Mouse (Mus musculus): ENCODE data around the gene Lpin1. TPM values are rescaled to one million over a fixed set of nuclear protein-coding genes. Genes with fewer than 3 reads are reported as not detected.

Gene Lpin1
- total RNA-seq, 1 experiment from 2014 or later, result 53.1 TPM

DNA sequence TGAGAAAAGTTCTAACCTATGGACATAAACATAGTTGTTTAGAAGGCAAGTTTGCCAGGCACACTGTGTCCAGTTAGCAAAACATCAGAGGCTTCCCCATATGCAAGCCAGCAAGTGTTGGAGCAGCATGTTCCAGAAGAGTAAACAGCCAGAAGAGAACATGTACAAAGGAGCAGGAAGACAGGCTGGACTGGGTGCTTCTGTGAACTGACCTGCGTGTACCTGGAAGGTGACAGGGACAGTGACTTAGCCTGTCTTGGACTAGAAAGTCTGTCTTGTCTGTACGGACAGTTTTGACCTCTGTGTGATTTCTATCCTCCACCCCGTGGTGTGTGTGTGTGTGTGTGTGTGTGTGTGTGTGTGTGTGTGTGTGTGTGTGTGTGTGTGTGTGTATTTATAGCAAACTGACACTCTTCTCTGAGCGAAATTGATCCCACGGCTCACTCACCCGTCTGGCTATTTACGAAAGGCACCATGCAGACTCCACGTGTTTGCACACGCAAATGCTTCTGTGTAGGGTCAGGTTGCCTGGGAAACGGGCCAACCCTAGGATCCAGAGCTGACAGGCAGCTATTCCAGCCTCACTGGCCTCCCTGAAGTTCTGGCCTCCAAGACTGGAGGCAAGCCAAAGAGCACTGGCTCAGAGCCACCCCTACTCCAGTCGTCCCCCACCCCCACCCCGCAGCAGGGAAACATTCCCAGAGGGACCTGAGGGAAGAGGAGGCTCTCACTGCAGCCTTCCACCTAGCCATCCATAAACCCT is 7.9 kb upstream of the Lpin1 start:
- DNase-seq, result peak; percentile 82

DNA sequence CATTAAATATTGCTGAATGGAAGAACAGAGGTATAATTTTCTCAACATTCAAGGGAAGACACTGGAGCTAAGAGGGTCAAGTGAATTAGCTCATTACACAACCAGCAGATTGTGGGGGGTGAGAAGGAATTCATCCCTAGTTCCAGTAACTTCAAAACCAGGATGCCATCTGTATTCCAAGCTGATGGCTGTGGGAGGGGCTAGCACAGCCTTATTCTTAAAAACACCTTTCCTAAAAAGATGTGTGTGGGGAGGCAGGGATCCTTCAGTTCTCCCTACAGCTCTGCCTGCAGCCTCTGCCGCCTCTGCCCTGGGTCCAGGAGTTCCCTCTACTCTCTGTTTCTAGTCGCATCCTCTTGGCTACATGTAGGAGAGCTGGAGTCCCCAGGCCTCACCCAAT is 5.0 kb upstream of the Lpin1 start:
- DNase-seq, result no peak

DNA sequence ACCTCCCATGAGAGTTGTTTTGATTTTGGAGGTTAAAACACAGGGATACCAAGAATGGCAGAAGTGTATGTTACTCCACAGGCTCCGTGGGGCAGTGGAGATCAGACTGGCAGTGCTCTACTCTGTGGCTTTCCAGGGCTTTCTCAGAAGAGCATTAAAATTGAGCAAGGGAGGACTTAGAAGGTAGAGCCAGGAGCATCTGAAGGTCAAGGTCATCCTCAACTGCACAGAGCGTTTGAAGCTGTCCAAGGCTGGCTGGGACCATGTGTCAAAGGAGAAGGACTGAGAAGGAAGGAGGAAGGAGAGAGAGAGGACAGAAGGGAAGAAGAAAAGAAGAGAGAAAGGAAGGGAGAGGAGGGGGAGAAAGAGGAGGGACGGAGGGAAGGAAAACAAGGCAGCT is 3.8 kb upstream of the Lpin1 start:
- DNase-seq, result no peak

DNA sequence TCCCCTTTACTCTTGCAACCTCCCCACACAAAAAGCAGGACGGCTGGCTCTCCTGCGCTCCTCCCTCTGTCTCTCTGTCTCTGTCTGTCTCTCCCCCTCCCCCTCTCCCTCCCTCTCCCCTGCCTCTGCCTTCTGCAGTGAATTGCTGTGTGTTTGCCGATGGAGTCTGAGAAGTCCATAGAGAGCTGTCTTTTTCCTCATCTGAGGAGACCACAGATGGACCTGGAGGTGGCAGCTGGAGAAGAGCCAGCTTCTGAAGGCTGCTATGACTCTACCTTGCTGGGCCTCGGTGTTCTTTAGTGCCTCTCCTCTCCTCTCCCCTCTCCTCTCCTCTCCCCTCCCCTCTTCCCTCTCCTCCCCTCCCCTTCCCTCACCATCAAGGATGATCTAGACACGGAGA is 5.1 kb downstream of the Lpin1 start:
- DNase-seq, result no peak

DNA sequence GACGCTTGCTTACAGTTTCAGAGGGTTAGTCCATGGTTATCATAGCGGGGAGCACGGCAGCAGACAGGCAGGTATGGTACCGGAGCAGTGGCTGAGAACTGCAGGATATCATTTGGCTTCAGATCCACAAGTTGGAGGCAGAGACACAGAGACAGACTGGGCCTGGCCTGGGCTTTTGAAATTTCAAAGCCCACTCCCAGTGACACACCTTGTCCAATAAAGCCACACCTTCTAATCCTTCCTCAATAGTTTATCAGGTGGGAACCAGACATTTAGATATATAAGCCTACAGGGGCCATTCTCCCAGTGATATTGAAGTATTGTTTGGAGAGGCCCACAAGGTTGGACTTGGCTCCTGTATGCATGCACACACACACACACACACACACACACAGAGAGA is 8.5 kb downstream of the Lpin1 start:
- DNase-seq, result no peak

DNA sequence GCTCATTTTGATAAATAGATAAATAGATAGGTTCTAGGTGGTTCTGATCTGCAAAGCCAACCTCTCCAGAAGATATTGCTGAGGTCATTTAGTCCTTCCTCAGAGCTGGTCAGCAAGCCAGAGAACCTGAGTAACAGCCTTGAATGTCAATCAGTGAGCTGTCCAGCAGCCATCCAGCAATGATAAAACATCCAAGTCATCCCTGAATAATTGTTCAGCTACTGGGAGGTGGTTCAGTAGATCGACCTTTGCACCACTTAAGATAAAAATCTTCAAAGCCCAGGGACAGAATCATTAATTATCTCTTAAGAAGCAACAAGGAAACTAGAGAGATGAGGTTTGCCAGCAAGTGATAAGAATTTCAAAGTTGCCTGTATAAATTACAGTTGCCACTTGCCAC is 10.4 kb downstream of the Lpin1 start:
- no peak for DNase-seq

DNA sequence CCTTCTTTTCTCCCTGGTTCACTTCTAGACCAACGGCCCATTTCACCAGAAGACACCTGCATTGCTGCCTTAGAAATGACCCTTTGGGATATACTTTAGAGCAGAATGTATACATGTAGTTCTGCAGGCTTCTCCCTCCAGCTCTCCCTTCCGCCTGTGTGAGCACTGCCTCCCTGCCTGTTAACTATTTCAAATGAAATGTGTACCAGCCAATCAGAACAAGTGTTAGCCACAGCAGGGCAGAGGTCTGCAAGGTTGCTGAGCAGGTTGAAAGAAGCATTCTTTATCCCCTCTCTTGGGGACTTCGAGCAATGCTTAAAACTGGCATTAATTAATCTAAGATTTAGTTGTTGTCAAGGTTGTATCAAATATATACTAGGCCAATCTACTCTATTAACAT is 11.4 kb downstream of the Lpin1 start:
- DNase-seq, result no peak

DNA sequence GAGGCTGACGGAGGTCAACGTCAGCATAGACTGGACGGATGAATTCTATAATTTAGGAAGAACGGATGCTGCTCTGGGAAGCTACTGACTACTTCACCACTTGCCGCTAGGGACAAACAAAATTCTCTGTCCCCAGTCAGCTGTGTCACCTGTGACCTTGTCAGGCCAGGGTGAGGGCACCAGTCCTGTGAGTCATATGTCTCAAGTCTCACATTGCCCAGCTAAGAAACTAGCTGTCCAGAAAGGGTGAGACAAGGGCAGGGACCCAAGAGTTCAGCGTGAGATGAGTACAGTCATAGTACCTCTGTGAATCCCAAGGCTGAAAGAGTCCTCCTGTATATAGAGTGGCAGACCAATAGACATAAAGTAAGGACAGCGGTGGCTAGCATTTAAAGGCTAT is 17.0 kb downstream of the Lpin1 start:
- no peak for DNase-seq

DNA sequence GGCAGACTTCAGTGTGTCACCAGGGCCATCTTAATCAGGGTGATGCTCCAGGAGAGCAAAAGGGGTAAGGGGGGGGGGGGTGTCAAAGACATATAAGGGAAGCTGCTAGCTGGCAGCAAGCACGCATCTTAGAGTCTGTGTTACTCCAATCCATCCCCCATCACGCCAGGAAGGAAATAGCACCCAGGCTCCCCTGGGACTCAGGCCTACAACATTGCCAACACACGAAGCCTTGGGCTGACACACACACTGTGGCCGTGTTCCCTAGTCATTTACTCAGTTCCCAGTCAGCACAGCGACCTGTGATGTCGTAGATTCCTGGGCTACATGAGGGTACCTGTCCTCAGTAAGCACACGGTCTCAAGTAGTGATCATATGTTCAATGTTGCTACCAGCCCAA is 17.8 kb downstream of the Lpin1 start:
- no peak for DNase-seq

DNA sequence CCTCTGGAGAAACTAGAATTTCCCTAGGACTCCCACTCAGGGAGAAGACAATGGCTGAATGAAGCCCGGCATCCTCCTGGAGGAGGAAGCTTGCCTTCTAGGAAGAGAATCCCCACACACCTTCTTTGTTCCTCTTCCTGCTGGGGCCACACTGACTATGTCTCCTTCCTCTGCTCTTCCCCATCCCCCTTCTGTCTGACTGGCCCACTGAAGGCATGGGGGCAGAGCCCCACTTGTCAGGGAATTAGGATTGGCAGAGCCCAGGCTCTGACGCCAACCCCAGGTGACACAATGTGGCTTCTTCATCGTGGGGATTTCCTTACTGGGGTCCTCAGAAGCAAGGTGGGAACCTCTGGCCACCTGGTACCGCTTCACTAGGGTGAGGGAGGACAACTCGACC is 18.3 kb downstream of the Lpin1 start:
- DNase-seq, result no peak

DNA sequence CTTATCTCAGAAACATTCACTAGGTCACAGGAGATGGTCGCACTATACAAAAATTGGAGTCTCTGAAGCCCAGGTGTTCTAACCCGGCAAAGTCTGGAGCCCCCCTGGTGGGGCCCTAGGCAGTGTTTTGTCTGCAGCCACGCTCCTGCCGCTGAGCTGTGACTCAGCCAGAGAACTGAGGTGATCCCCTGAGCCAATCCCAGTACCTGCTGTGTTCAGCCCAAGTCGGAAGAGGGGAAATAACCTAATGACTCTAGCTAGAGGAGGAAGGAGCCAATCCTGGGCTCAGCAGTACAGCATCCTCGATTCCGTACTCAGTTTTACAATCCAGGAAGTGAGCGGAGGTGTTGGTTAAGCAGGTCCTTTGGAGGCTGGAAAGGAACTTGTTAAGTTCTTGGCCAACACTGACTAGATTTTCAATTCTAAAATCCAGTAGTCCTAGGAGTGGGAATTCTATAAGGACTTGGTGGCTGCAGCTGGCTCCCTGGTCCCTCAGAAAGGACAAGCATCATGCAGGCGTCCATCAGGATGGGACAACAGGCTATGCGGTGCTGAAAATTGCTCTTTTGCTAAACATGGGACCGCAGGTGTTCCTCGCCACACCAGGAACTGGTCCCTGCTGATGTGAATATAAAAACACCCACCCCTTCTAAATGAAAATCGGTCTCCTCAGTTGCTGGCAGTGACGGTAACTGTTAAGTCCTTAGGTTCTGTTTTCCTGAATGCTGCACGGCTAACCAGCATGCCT is 19.1 kb downstream of the Lpin1 start:
- DNase-seq, result peak; percentile 87

DNA sequence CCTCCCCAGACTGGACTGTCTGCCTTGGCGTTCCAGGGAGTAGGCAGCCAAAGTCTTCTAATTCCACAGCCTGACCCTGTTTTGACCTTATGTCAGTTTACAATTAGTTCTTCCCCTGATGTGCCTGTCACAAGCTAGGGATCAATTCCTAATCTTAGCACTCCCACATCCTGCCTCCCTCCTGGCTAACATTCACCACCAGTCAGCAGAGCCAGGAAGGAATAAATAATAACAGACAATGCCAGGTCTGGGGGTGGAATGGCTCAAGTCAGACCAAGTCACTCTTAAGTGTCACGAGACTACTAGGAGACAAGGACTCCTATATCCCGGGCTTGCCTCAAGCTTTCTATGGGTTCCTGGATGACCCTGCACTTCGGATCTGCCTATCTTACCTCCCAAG is 20.8 kb downstream of the Lpin1 start:
- DNase-seq, result no peak

DNA sequence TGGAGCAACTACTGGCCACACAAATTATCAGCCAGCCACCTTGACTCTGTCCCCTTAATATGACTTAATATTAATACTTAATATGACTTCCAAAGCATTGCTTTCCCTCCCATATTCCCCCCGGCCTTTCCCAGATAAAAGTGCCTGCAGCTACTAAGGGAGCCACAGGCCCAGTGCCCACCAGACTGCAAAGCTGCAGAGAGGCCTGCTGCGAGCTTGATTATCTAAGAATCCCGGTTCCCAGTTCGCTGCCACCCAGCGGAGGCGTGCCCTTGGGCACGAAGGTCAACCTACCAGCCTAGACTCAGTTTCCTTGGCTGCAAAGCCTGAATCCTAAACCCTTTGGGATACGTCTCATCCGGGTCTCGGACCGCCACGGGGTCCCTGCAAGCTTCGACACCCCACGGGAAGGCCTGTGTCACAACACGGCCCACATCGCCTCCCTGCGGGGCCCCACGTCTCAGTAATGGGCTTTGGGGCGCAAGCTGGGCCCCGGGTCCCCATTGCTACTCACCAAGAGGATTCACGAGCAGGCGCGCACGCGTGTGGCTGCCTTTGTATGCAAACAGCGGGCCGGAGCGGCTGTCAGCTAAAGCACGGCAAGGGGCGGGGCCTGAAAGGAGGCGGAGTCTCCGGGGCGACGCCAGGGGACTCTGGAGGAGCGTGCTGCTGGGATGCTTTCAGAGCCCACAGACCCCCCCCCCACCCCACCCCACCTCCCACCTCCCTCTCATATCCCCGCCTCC is 21.4 kb downstream of the Lpin1 start:
- DNase-seq, result peak; percentile 94

DNA sequence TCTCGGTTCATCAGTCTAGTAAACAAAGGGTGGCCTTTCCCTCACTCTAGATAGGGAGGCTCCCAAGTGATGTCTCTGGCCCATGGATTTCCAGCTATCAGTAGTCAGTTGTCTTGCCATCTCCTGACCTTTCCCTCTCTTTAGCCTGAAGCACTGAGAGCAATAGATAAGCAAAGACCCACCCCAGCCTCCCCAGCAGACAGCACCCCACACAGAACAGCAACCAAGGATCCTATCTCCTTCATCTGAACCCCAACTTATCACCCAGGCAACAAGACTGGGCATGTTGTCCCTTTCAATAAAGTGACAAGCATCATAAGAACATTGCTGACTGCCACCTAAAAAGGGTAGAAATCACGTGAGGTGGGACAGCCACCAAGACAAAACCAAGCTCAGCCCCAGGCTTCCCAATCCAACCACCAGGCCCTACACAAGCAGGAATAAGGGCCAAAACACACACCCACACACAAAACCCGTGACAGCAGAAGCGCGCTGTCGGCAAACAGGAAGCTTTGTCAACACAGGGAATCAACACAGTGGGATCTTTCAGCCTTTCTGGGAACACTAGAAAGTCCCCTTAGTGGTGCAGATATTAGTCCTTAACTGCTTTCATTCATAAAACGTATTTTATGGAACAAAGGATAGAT is 22.2 kb downstream of the Lpin1 start:
- DNase-seq, result no peak

DNA sequence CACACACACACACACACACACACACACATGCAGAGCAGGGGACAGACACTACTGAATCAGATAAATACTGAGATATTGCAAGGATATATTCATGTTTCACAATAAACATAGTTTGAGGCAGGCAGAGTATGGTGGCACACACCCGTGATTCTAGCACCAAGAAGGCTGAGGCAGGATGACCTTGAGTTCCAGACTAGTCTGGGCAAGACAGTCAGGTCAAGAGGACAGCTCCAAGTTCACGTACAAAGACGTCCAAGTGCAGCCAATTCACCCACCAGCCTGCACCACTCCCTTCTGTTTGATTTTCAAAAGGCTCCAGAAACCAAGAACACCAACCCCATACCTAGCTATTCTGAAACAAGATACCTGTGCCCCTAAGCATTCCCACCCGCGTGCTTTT is 23.0 kb downstream of the Lpin1 start:
- DNase-seq, result no peak

DNA sequence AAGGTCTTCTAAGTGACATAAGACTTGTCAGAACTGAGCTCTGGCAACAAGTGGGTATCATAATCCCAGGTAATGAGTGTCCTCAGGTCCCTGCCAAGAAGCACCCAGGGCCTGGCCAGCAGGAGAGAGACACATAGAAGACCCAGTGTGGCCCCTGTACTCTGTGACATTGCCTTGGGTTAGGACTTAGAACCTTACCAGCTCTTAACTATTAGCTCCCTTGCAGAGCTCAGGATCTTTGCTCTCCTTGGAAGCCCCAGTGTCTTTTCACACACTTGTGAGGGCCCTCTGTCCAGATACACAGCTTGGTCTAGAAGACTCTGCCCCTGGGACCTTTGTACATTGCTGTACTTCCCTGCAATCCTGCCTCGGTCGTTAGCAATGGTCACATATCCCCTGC is 23.7 kb downstream of the Lpin1 start:
- no peak for DNase-seq

DNA sequence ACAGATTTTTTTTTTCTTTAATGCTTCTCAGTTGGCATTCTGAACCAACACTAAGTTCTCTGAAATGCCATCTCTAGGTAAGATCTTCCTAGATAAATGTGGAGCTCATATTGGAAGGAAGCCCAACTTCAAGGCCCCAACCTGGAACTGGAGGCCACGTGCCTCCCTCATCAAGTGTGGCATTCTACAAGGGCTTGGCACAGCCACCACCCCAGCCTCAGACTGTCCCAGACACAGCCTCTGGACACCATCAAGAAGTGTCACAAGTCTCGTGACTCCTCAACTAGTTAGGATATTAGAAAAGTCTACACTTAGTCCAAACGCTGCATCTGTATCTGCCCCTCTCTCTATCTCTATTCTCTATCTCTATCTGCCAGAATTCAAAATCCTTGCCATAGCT is 25.8 kb downstream of the Lpin1 start:
- DNase-seq, result no peak

DNA sequence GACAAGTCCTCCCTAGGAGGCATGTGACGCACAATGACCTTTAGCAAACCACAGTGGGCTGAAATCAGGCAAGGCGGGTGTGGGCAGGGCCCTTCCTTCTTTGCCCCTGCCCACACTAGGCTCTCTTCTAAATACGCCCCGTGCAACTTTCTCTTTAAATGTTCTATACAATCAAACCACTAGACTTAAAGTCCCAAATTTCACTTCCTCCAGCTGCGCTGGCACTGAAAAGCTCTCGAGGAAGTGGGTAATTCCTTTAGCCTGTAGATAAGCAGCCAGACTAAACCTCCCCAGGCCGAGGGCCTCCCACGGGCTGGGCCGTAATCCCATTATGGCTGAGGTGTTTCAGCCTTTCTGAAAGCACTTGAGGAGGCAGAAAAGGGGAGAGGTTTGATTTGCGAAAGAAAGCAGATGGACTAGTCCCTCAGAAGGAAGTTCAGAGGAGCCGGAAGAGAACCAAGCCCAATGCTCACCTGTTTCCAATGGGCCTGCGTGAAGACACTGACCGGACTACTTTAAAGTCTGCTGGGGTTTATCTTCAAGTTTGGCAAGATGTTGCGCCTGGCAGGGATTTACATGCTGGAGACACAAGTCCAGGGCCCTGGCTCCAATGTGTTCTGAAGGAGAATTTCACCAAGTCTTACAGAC is 26.6 kb downstream of the Lpin1 start:
- DNase-seq, result no peak

DNA sequence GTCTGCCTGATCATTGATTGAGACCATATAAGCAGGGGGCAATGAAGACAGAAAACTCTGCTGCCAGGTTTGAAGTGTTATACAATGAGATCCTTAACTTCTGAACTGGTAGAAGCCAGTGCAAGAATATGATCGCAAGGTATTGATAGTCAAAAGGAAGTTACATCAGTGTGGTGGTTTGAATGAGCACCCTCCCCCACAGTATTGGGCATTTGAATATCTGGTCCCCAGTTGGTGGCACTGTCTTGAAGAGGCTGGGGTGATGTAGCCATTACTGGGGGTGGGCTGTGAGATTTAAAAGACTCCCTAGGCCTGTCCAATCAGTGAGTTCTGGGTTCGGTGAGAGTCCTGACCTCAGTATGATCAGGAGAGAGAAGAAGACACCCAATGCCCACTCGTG is 27.5 kb downstream of the Lpin1 start:
- no peak for DNase-seq

DNA sequence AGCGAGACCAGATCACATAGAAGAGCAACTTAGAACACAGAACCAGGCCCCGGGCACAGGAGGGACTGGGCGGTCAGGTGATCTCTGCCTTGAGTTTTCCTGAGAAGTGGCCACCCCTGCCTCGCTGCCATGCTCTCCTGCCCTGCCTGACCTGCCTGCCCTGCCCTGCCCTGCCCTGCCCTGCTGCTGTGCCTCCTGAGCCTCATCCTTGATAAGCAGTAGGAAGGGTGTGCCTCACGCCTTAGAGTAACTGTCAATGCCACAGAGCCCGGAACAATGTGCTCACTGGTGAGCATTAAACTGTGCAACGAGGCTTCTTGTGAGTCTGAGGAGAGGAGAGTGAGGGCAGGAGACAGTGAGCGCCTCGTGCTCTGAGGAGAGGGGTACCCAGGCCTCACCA is 30.5 kb downstream of the Lpin1 start:
- DNase-seq, result no peak

DNA sequence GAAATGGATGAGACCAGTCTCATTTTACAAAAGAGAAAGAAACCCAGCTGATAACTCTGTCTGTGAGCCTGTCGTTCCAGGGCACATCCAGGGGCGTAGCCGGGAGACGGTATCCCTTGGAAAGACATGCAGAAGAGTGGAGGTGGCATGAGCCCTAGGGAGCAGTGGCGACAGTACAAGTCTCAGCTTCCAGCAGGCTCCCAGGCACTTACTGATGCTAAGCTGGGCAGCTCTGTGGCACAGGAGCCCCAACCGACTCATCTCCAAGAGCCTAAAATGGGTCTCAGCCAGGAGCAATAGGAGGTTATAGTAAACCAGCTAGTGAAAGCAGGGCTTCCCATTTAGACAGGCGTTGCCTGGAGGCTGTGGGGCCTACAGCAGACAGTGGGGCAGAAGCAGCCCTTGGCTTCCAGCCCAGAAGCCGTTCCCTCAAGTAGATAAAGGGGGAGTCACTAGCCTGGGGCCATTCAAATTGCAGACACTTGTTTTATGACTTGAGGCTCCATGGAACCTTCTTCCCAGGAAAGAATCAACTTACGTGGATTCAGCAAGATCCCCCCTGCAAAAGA is 33.0 kb downstream of the Lpin1 start:
- DNase-seq, result no peak

DNA sequence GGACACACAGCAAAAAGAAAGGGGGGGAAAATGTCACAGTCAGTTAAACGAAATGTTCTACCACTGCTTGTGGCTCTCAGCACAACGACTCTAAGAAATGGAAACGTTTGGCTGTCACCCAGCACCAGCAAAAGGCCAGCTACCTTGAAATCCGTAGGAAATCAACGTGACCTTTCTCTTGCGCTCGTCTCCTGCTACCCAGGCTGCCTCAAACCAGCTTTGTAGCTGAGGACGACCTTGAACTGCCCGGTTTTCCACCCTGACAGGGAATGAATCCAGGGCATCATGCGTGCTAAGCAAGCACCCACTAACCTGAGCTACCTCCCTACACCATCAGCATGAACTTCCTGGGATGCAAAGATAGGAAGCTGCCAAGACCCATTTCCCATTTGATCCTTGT is 39.5 kb downstream of the Lpin1 start:
- DNase-seq, result no peak
